Mouse (Mus musculus) C2C12 (cell line): ENCODE measurements around the gene Ralgps2.

Experiments
- CEBPB ChIP-seq: IDR thresholded peaks from one replicate; pipeline ENCODE4 v1.6.1; 2011; ENCODE audit warnings: low read depth, mild to moderate bottlenecking, control low read depth, moderate library complexity
- CTCF ChIP-seq: IDR thresholded peaks from one replicate; pipeline ENCODE4 v1.5.1; 2011; ENCODE audit not compliant: control insufficient read depth, insufficient read depth, insufficient read length
- FOSL1 ChIP-seq: IDR thresholded peaks from one replicate; pipeline ENCODE4 v1.8.0; 2011; ENCODE audit warnings: mild to moderate bottlenecking, low read length; ENCODE audit not compliant: poor library complexity, insufficient read depth, severe bottlenecking
- MAX ChIP-seq: IDR thresholded peaks from one replicate; pipeline ENCODE4 v1.6.1; 2011; ENCODE audit warnings: mild to moderate bottlenecking, control low read depth
- MYOD1 ChIP-seq: IDR thresholded peaks from one replicate; pipeline ENCODE4 v1.6.1; 2011; ENCODE audit warnings: low read depth; ENCODE audit not compliant: control insufficient read depth, insufficient read length
- MYOG ChIP-seq: IDR thresholded peaks from one replicate; pipeline ENCODE4 v1.6.1; 2011; ENCODE audit not compliant: control insufficient read depth, insufficient read length; ENCODE audit errors: extremely low read depth
- USF1 ChIP-seq: IDR thresholded peaks from one replicate; pipeline ENCODE4 v1.6.1; 2011; ENCODE audit warnings: low read depth, mild to moderate bottlenecking, control low read depth, moderate library complexity

DNA sequence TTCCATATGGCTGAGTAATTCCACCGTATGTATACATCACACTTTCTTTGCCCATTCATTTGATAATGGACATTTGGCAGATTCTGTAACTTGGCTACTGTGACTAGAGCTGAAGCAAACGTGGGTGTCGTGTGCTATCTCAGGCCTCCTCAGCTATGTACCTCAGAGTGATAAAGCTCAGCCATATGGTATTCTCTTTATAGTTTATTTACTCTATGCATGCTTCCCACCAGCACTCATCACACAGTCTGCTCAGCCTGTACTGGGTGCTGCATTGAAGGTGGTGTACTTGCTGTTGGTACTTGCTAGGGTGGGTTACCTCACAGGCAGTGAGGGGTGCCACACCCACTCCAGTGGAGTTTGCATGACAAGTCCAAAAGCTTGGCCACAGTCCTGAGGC is 174.1 kb downstream of the Ralgps2 start:
- no peak for TF ChIP-seq CTCF
- TF ChIP-seq USF1: no peak
- TF ChIP-seq MYOD1: no peak
- TF ChIP-seq MAX: no peak
- no peak for TF ChIP-seq FOSL1
- no peak for TF ChIP-seq MYOG
- TF ChIP-seq CEBPB: no peak
